Mouse (Mus musculus) limb, embryonic 10.5 days (tissue): ENCODE results near the gene 6030498E09Rik. TPM values are rescaled to one million over a fixed set of nuclear protein-coding genes. Genes with fewer than 3 reads are reported as not detected.

Experiments used
- DNase-seq: peaks from one replicate; pipeline ENCODE4 v3.0.0-alpha.2; 2017; ENCODE audit warnings: low spot score
- H3K27ac ChIP-seq: fragments of 300-500 bp; sonication (generic); 2 replicates; pipeline ENCODE4 v1.5.1; 2016; ENCODE audit warnings: mild to moderate bottlenecking
- H3K27me3 ChIP-seq: fragments of 300-500 bp; sonication (generic); 2 replicates; pipeline ENCODE4 v1.6.1; 2016; ENCODE audit warnings: low read depth, mild to moderate bottlenecking; ENCODE audit not compliant: poor library complexity, severe bottlenecking
- H3K36me3 ChIP-seq: fragments of 300-500 bp; sonication (generic); 2 replicates; pipeline ENCODE4 v1.6.1; 2016; ENCODE audit warnings: mild to moderate bottlenecking, moderate library complexity
- H3K4me1 ChIP-seq: fragments of 300-500 bp; sonication (generic); 2 replicates; pipeline ENCODE4 v1.6.1; 2016
- H3K4me3 ChIP-seq: fragments of 300-500 bp; sonication (generic); 2 replicates; pipeline ENCODE4 v1.5.1; 2016; ENCODE audit warnings: mild to moderate bottlenecking, moderate library complexity
- H3K9me3 ChIP-seq: fragments of 300-500 bp; sonication (generic); replicated peaks from 2 replicates; pipeline ENCODE4 v1.6.1; 2016; ENCODE audit warnings: mild to moderate bottlenecking
- WGBS: fragments of 180-500 bp; shearing (Covaris S2); methylation state at CpG from one replicate; pipeline ENCODE4 v1.1.7; 2016; 5-methylcytosine and 5-hydroxymethylcytosine counted together
- polyA plus RNA-seq: library from polyadenylated mRNA; unstranded; fragments of >200 nt; fragmentation: Nextera tagmentation; extraction: Ambion mirVana; gene quantifications from 2 replicates; pipeline ENCODE4 v1.2.1, GENCODE M21; 2016

Gene 6030498E09Rik
- 0.20 TPM in 1 of 2 replicates, not detected in the other for polyA plus RNA-seq

- H3K4me3 ChIP-seq, result no peak within 1 kb of the TSS
Observed at GRCm38 (mm10) chrX:38772478-38772877, at the start of gene 6030498E09Rik. Gene 6030498E09Rik (plus strand): TSS chrX:38772671.

GRCm38 (mm10) chrX:38730081-38730480 is 42.4 kb upstream of the 6030498E09Rik start:
- no peak for DNase-seq
- H3K4me1 ChIP-seq, result peaks cover 4% of the 10 kb centered on the region; the same call in 1 of the 2 replicates
- no peaks in the 10 kb centered on the region for H3K36me3 ChIP-seq
- H3K27me3 ChIP-seq, result no peaks in the 10 kb centered on the region
- no peak overlapping the region for H3K27ac ChIP-seq
- no peaks in the 10 kb centered on the region for H3K9me3 ChIP-seq
- H3K4me3 ChIP-seq, result no peak overlapping the region
- 61% methylated on average over 5 of the region's 5 CpGs for WGBS

More at GRCm38 (mm10) chrX:38772478-38772877, at the start of gene 6030498E09Rik:
- H3K9me3 ChIP-seq, result no peaks in the 10 kb centered on the region
- H3K27ac ChIP-seq, result no peak within 1 kb of the TSS
- no peaks in the 10 kb centered on the region for H3K36me3 ChIP-seq
- no peaks in the 10 kb centered on the region for H3K27me3 ChIP-seq
- H3K4me1 ChIP-seq, result no peaks in the 10 kb centered on the region
- 81% methylated on average over 9 of the region's 9 CpGs for WGBS
- DNase-seq, result no peak

- peaks cover 7% of the 10 kb centered on the region; the same call in 1 of the 2 replicates for H3K4me1 ChIP-seq
- H3K4me3 ChIP-seq, result no peak overlapping the region
- 62% methylated on average over 2 of the region's 2 CpGs for WGBS
- no peak for DNase-seq
- H3K27ac ChIP-seq, result no peak overlapping the region
- H3K27me3 ChIP-seq, result no peaks in the 10 kb centered on the region
- H3K9me3 ChIP-seq, result no peaks in the 10 kb centered on the region
- no peaks in the 10 kb centered on the region for H3K36me3 ChIP-seq
Observed at GRCm38 (mm10) chrX:38730639-38731038, 41.8 kb upstream of the 6030498E09Rik start.

DNA sequence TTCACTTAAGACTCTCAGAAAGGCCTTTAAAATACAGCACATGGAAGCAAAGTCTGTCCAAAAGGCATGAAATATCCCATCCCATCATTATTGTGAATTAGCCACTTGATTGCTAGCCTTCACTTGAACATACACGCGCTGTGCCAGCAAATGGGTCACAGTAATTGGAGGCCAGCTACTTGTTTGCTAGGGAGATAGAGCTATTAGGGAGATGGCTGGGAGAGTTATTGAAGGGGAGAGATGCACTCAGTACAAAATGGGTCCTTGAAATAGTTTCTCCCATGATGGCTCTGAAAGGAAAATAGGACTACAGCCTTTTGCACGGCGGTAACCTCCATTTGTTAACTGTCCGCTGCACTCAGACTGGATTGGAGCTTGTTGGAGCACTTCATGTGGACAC is 38.8 kb upstream of the 6030498E09Rik start:
- Histone ChIP-seq H3K36me3 (no peaks in the 10 kb centered on the region), H3K27me3 (no peaks in the 10 kb centered on the region), H3K27ac (no peak overlapping the region), H3K4me1 (peaks cover 9% of the 10 kb centered on the region; the same call in 1 of the 2 replicates), H3K9me3 (no peaks in the 10 kb centered on the region), H3K4me3 (no peak overlapping the region)
- DNase-seq, result no peak
- WGBS, result 93% methylated on average over 5 of the region's 5 CpGs

DNA sequence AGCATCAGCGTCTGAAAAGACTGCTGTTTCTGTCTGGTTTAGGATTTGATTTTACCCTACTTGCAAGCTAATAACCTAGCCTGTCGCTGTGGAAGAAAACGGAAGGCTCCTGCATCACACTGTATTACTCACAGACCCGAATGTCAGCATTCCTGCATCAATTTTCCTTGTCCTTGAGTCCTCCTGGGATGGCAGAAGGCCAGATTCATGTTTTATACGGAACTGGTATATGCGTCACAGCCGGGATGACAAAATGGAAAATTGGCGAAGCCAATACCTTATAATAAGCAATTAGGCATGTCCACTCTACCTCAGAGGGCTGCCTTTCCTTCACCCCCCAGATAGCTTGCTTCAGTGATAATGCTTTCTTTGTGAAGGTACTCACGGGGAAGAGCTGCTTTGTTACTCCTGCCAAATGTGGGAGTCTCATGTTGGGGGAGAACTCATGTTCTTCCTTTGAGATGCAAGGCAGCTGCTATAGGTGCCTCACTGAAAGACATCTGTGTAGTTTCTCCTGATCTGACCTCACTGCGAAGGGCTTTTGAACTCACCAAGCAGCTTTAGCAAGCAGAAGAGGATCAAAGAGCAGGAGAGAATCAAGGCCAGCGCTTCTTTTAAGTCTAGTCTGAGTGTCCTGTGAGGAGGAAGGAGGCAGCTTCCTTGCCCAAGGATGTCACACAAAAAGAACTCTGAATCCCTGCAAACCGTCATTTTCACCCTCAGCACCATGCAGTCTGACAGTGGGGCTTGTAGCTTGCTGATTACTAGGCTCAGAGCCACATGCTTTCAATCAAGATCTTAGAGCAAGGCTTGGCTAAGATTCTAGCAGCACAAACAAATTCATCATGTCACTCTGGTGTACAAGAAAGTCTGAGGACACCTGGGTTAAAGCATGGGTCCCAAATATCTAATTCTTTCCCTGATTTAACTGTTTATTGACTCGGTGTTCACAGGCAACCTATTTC is 37.3 kb upstream of the 6030498E09Rik start:
- no peaks in the 10 kb centered on the region for H3K36me3 ChIP-seq
- H3K27me3 ChIP-seq, result no peaks in the 10 kb centered on the region
- no peaks in the 10 kb centered on the region for H3K9me3 ChIP-seq
- DNase-seq, result no peak
- H3K27ac ChIP-seq, result no peak overlapping the region
- WGBS, result 58% methylated on average over 13 of the region's 13 CpGs
- H3K4me1 ChIP-seq, result peaks cover 6% of the 10 kb centered on the region; the same call in 1 of the 2 replicates
- no peak overlapping the region for H3K4me3 ChIP-seq

GRCm38 (mm10) chrX:38771453-38771852 is 1.0 kb upstream of the 6030498E09Rik start:
- Histone ChIP-seq H3K36me3 (no peaks in the 10 kb centered on the region), H3K27me3 (no peaks in the 10 kb centered on the region), H3K4me3 (no peak overlapping the region), H3K27ac (no peak overlapping the region), H3K9me3 (no peaks in the 10 kb centered on the region), H3K4me1 (no peaks in the 10 kb centered on the region)
- DNase-seq, result no peak
- WGBS, result 81% methylated on average over 2 of the region's 2 CpGs

GRCm38 (mm10) chrX:38771886-38772285 is 585 bp upstream of the 6030498E09Rik start:
- Histone ChIP-seq H3K4me1 (no peaks in the 10 kb centered on the region), H3K9me3 (no peaks in the 10 kb centered on the region), H3K27me3 (no peaks in the 10 kb centered on the region), H3K36me3 (no peaks in the 10 kb centered on the region), H3K27ac (no peak overlapping the region), H3K4me3 (no peak overlapping the region)
- DNase-seq, result no peak
- 50% methylated on average over 3 of the region's 3 CpGs for WGBS

GRCm38 (mm10) chrX:38794373-38794772 is 21.9 kb downstream of the 6030498E09Rik start:
- Histone ChIP-seq H3K27me3 (no peaks in the 10 kb centered on the region), H3K4me3 (no peak overlapping the region), H3K9me3 (no peaks in the 10 kb centered on the region), H3K27ac (no peak overlapping the region), H3K36me3 (no peaks in the 10 kb centered on the region), H3K4me1 (no peaks in the 10 kb centered on the region)
- no peak for DNase-seq
- 79% methylated on average over 3 of the region's 3 CpGs for WGBS

DNA sequence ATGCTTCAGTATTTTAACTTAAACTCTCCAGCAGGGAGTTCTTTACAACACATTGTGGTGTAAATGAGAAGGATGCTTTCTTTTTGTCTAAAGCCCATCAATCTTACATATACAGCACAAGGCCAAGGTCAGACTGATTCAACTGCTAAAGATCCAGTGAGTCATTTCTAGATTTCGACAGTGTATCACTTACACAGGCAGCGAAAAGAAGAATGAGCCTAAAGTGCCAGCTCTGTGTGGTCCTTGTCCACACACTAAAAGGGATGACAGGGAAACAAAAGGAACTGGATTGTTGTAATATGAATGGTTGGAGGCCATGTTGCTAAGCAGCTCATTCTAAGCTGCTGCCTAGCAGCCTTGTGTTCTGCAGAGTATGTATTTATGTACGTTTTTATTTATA is 41.5 kb downstream of the 6030498E09Rik start:
- H3K4me3 ChIP-seq, result no peak overlapping the region
- H3K27ac ChIP-seq, result no peak overlapping the region
- no peaks in the 10 kb centered on the region for H3K4me1 ChIP-seq
- no peaks in the 10 kb centered on the region for H3K27me3 ChIP-seq
- H3K36me3 ChIP-seq, result no peaks in the 10 kb centered on the region
- no peaks in the 10 kb centered on the region for H3K9me3 ChIP-seq
- no peak for DNase-seq
- WGBS, result 84% methylated on average over 3 of the region's 3 CpGs

GRCm38 (mm10) chrX:38816841-38817240 is 44.4 kb downstream of the 6030498E09Rik start:
- no peaks in the 10 kb centered on the region for H3K36me3 ChIP-seq
- no peaks in the 10 kb centered on the region for H3K27me3 ChIP-seq
- H3K4me1 ChIP-seq, result no peaks in the 10 kb centered on the region
- WGBS, result 80% methylated on average over 3 of the region's 3 CpGs
- H3K27ac ChIP-seq, result no peak overlapping the region
- no peak for DNase-seq
- H3K9me3 ChIP-seq, result no peaks in the 10 kb centered on the region
- H3K4me3 ChIP-seq, result no peak overlapping the region

GRCm38 (mm10) chrX:38958571-38958970 is 186.1 kb downstream of the 6030498E09Rik start:
- WGBS, result 86% methylated on average over 1 of the region's 1 CpGs
- no peak overlapping the region for H3K27ac ChIP-seq
- H3K4me1 ChIP-seq, result no peaks in the 10 kb centered on the region
- H3K36me3 ChIP-seq, result no peaks in the 10 kb centered on the region
- DNase-seq, result no peak
- H3K4me3 ChIP-seq, result no peak overlapping the region
- H3K9me3 ChIP-seq, result no peaks in the 10 kb centered on the region
- H3K27me3 ChIP-seq, result no peaks in the 10 kb centered on the region

- WGBS, result 94% methylated on average over 5 of the region's 5 CpGs
- H3K4me3 ChIP-seq, result no peak overlapping the region
- DNase-seq, result no peak
- H3K4me1 ChIP-seq, result no peaks in the 10 kb centered on the region
- H3K9me3 ChIP-seq, result no peaks in the 10 kb centered on the region
- H3K27ac ChIP-seq, result no peak overlapping the region
- H3K36me3 ChIP-seq, result no peaks in the 10 kb centered on the region
- H3K27me3 ChIP-seq, result no peaks in the 10 kb centered on the region
Observed at GRCm38 (mm10) chrX:38996265-38996664, 223.8 kb downstream of the 6030498E09Rik start.
